Mouse (Mus musculus) activated CD4-positive, CD25-positive, alpha-beta regulatory T cell (primary cell): ENCODE data around the gene AU015836. TPM values are rescaled to one million over a fixed set of nuclear protein-coding genes. Genes with fewer than 3 reads are reported as not detected.

ENCODE experiments used
- polyA plus RNA-seq, 2 experiments: library from polyadenylated mRNA; unstranded; fragments of 100-300 nt; shearing (Covaris generic); gene quantifications; one replicate each; pipeline ENCODE4 v1.2.1; 2017

AU015836 gene
- polyA plus RNA-seq, result under 1 TPM in 1 of 2 experiments, not detected in 1; 0.28 TPM

DNA sequence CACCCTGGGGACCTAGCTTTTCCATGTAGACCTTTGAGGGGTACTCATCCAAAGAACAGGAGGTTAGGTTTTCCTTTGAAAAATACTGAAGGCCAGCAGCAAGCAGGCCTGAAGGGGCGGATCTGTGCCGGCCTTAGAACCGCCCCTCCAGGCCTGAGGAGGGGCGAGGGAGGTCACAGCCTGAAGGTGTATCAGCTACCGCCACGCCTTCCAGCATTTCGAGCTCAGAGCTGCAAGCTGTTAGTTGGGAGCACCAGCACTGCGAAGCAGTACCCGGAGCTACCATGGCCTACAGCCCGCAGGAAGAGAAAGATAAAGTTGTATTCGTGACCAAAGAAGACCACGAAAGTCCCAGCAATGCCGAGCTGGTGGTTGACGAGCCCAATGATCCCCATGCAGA is at the start of gene AU015836:
AU015836 (plus strand) TSS at position 216 of the 400 bp plus-strand sequence.

Other genes with a start within 250 kb of the AU015836 start
- gene Pdk3, start 136.5 kb upstream of the AU015836 start, polyA plus RNA-seq, result 10 to 100 TPM; 41.1 to 41.6 TPM
- 10 to 100 TPM; 31.3 to 33.3 TPM for gene Zfx, start 155.0 kb downstream of the AU015836 start, polyA plus RNA-seq
- 10 to 100 TPM; 37.4 to 40.6 TPM for gene Eif2s3x, start 244.2 kb downstream of the AU015836 start, polyA plus RNA-seq